Mouse (Mus musculus) forebrain, embryonic 13.5 days (tissue): ENCODE results near the gene Skiv2l. TPM values are rescaled to one million over a fixed set of nuclear protein-coding genes. Genes with fewer than 3 reads are reported as not detected.
A peak's percentile ranks its signal among the peaks of the same experiment; 100 is the strongest.

ENCODE experiments used
- ATAC-seq: fragments of 200-750 bp; cut with Nextera tagmentation; 2 replicates; pipeline ENCODE4 v1.8.0; 2017
- H3K27ac ChIP-seq: fragments of 300-500 bp; sonication (generic); 2 replicates; pipeline ENCODE4 v1.5.1; 2015; ENCODE audit warnings: inconsistent platforms, mild to moderate bottlenecking, moderate library complexity
- H3K27me3 ChIP-seq: fragments of 300-500 bp; sonication (generic); 2 replicates; pipeline ENCODE4 v1.6.1; 2015; ENCODE audit warnings: mild to moderate bottlenecking, inconsistent platforms
- H3K36me3 ChIP-seq: fragments of 300-500 bp; sonication (generic); 2 replicates; pipeline ENCODE4 v1.6.1; 2015; ENCODE audit warnings: mild to moderate bottlenecking, inconsistent platforms; ENCODE audit not compliant: poor library complexity, severe bottlenecking
- H3K4me1 ChIP-seq: fragments of 300-500 bp; sonication (generic); 2 replicates; pipeline ENCODE4 v1.6.1; 2015; ENCODE audit warnings: inconsistent platforms
- H3K4me2 ChIP-seq: fragments of 300-500 bp; sonication (generic); 2 replicates; pipeline ENCODE4 v1.6.1; 2015; ENCODE audit warnings: inconsistent platforms, mild to moderate bottlenecking, moderate library complexity
- H3K4me3 ChIP-seq: fragments of 300-500 bp; sonication (generic); 2 replicates; pipeline ENCODE4 v1.5.1; 2015; ENCODE audit warnings: mild to moderate bottlenecking, inconsistent platforms
- H3K9ac ChIP-seq: fragments of 300-500 bp; sonication (generic); 2 replicates; pipeline ENCODE4 v1.6.1; 2015; ENCODE audit warnings: mild to moderate bottlenecking, inconsistent platforms
- H3K9me3 ChIP-seq: fragments of 300-500 bp; sonication (generic); replicated peaks from 2 replicates; pipeline ENCODE4 v1.6.1; 2016; ENCODE audit warnings: inconsistent platforms
- WGBS: fragments of 180-500 bp; shearing (Covaris S2); methylation state at CpG from one replicate; pipeline ENCODE4 v1.1.7; 2015; 5-methylcytosine and 5-hydroxymethylcytosine counted together
- microRNA-seq: library from miRNA; unstranded; fragments of <30 nt; microRNA quantifications from one replicate; pipeline ENCODE4, GENCODE M21; 2016
- polyA plus RNA-seq: library from polyadenylated mRNA; unstranded; fragments of >200 nt; fragmentation: Nextera tagmentation; extraction: Ambion mirVana; gene quantifications from 2 replicates; pipeline ENCODE4 v1.2.1, GENCODE M21; 2015

Skiv2l gene
- polyA plus RNA-seq, 1 experiment from 2014 or later: 50.1 TPM

- H3K9ac ChIP-seq: no peak overlapping the region
- no peak for ATAC-seq
- H3K4me2 ChIP-seq: no peak overlapping the region
- WGBS: 88% methylated on average over 10 of the region's 10 CpGs
- H3K27ac ChIP-seq: no peak overlapping the region
- no peaks in the 10 kb centered on the region for H3K36me3 ChIP-seq
- no peaks in the 10 kb centered on the region for H3K27me3 ChIP-seq
- H3K9me3 ChIP-seq: 0 out of 2 replicates have a peak, but pooled peaks cover 4% of the 10 kb centered on the region
- H3K4me3 ChIP-seq: no peak overlapping the region
- H3K4me1 ChIP-seq: no peaks in the 10 kb centered on the region
Measured at GRCm38 (mm10) chr17:34795016-34795415, 55.0 kb downstream of the Skiv2l start.

Small RNA genes within 50 kb of the gene (microRNA-seq; reads per million reads assigned to microRNA genes)
- gene Mir6970 (1.9 reads per million), gene Mir6971 (4.6 reads per million, percentile 13 among the genes with 10 or more reads in this experiment), gene Mir6972 (not detected)

Other genes with a start within 250 kb of the Skiv2l start
- 302 TPM in 2 replicates for gene Rnf5, start 246.5 kb downstream of the Skiv2l start, polyA plus RNA-seq
- gene Agpat1, start 245.9 kb downstream of the Skiv2l start, polyA plus RNA-seq: 74.4 and 77.6 TPM in 2 replicates
- 4.7 and 5.9 TPM in 2 replicates for gene Egfl8, start 234.2 kb downstream of the Skiv2l start, polyA plus RNA-seq
- gene Ppt2, start 221.7 kb downstream of the Skiv2l start, polyA plus RNA-seq: 15.9 and 19.7 TPM in 2 replicates
- 2.8 and 6.0 TPM in 2 replicates for gene Prrt1, start 220.7 kb downstream of the Skiv2l start, polyA plus RNA-seq
- 14.7 and 16.1 TPM in 2 replicates for gene Fkbpl, start 205.4 kb downstream of the Skiv2l start, polyA plus RNA-seq
- 95.9 and 105 TPM in 2 replicates for gene Atf6b, start 203.1 kb downstream of the Skiv2l start, polyA plus RNA-seq
- gene Tnxb, start 179.7 kb downstream of the Skiv2l start, polyA plus RNA-seq: 0.01 and 0.05 TPM in 2 replicates
- gene C4b, start 106.3 kb downstream of the Skiv2l start, polyA plus RNA-seq: not detected in 2 replicates
- not detected in 2 replicates for gene Cyp21a1, start 45.6 kb downstream of the Skiv2l start, polyA plus RNA-seq
- 36.6 and 40.0 TPM in 2 replicates for gene Stk19, start 13.3 kb downstream of the Skiv2l start, polyA plus RNA-seq
- gene Dxo, start 13.2 kb downstream of the Skiv2l start, polyA plus RNA-seq: 68.6 and 75.7 TPM in 2 replicates
- 106 and 109 TPM in 2 replicates for gene Nelfe, start 181 bp upstream of the Skiv2l start, polyA plus RNA-seq
- 1.9 and 2.0 TPM in 2 replicates for gene Cfb, start 12.3 kb upstream of the Skiv2l start, polyA plus RNA-seq
- gene Zbtb12, start 29.3 kb upstream of the Skiv2l start, polyA plus RNA-seq: 7.8 and 9.7 TPM in 2 replicates
- not detected in 2 replicates for gene Gm20547, start 31.8 kb upstream of the Skiv2l start, polyA plus RNA-seq
- gene C2, start 48.1 kb upstream of the Skiv2l start, polyA plus RNA-seq: 0.74 and 1.4 TPM in 2 replicates
- 97.9 and 107 TPM in 2 replicates for gene Ehmt2, start 48.3 kb upstream of the Skiv2l start, polyA plus RNA-seq
- not detected in 2 replicates for gene Slc44a4, start 64.3 kb upstream of the Skiv2l start, polyA plus RNA-seq
- gene Neu1, start 81.0 kb upstream of the Skiv2l start, polyA plus RNA-seq: 18.0 and 18.7 TPM in 2 replicates
- 0.10 and 0.12 TPM in 2 replicates for gene Hspa1b, start 109.0 kb upstream of the Skiv2l start, polyA plus RNA-seq
- gene Gm20481, start 119.7 kb upstream of the Skiv2l start, polyA plus RNA-seq: not detected in 2 replicates
- 1.5 and 1.6 TPM in 2 replicates for gene Hspa1a, start 121.9 kb upstream of the Skiv2l start, polyA plus RNA-seq
- gene Hspa1l, start 122.5 kb upstream of the Skiv2l start, polyA plus RNA-seq: 1.00 and 1.3 TPM in 2 replicates
- 203 and 213 TPM in 2 replicates for gene Lsm2, start 131.7 kb upstream of the Skiv2l start, polyA plus RNA-seq
- 88.4 and 104 TPM in 2 replicates for gene Vars, start 150.8 kb upstream of the Skiv2l start, polyA plus RNA-seq
- 0.18 and 0.20 TPM in 2 replicates for gene Vwa7, start 166.4 kb upstream of the Skiv2l start, polyA plus RNA-seq
- 7.2 and 7.8 TPM in 2 replicates for gene Sapcd1, start 177.8 kb upstream of the Skiv2l start, polyA plus RNA-seq
- 4.5 and 5.9 TPM in 2 replicates for gene Msh5, start 196.5 kb upstream of the Skiv2l start, polyA plus RNA-seq
- 141 and 147 TPM in 2 replicates for gene Clic1, start 199.8 kb upstream of the Skiv2l start, polyA plus RNA-seq
- gene Ddah2, start 208.8 kb upstream of the Skiv2l start, polyA plus RNA-seq: 543 and 566 TPM in 2 replicates
- not detected in 2 replicates for gene Ly6g6c, start 215.2 kb upstream of the Skiv2l start, polyA plus RNA-seq
- gene Mpig6b, start 216.0 kb upstream of the Skiv2l start, polyA plus RNA-seq: 0.29 and 0.56 TPM in 2 replicates
- 1.7 and 2.3 TPM in 2 replicates for gene Ly6g6e, start 226.7 kb upstream of the Skiv2l start, polyA plus RNA-seq
- gene Ly6g6d, start 227.9 kb upstream of the Skiv2l start, polyA plus RNA-seq: 0.58 and 0.81 TPM in 2 replicates
- gene Ly6g6f, start 235.4 kb upstream of the Skiv2l start, polyA plus RNA-seq: 0.25 TPM in 1 of 2 replicates, not detected in the other
- 74.9 and 77.6 TPM in 2 replicates for gene Abhd16a, start 239.1 kb upstream of the Skiv2l start, polyA plus RNA-seq